Mouse (Mus musculus): Measurements from ENCODE around the gene Gm29776.

The Gm29776 gene

GRCm38 (mm10) chr14:54698733-54699132, at the start of gene Gm29776:
Gene Gm29776 (minus strand): TSS chr14:54698833.
- no peak for DNase-seq (ENCODE audit: low read depth, low spot score)

DNA sequence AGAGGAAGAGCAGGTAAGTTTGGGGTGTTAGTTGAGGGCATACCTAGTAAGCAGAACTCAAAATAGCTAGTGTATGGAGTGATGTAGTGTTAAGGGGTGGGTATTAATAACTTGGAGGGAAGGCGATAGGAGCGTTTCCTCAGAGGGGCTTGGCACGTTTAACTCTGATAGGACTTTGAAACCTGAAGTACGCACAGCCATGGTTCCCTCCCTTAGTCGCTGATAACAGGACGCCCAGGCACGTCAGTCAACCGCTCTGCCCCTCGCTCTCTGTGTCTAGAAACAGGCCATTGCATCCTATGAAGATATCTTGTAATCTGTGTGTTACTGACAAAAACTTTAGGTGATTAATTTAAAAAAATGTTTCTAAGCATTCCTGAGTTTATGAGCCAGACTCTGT, 47.4 kb upstream of the Gm29776 start:
- DNase-seq (ENCODE audit: low read depth, low spot score) = no peak

GRCm38 (mm10) chr14:54744473-54744872, 45.8 kb upstream of the Gm29776 start:
- DNase-seq (ENCODE audit: low read depth, low spot score) = no peak

DNA sequence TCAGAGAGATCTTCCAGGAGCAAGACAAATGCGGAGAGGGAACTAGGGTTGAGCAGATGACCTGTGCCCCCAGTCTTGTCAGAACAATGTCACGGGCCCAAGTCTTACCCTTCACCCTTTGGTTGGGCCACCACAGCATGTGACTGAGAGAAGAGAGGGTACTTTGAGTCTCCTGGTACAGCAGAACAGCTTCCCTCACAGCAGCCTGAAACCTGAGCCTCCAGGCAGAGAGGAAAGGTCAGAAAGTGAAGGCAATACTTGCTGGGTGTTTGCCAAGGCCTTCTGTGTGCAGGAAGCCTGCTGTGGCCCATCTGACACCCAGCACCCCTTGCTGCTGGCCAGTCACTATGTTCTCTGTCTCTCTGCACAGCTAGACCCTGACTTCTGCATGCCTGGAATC, 43.7 kb upstream of the Gm29776 start:
- no peak for DNase-seq (ENCODE audit: low read depth, low spot score)

- DNase-seq (ENCODE audit: low read depth, low spot score) = no peak
Observed at GRCm38 (mm10) chr14:54741721-54742120, 43.1 kb upstream of the Gm29776 start.

DNA sequence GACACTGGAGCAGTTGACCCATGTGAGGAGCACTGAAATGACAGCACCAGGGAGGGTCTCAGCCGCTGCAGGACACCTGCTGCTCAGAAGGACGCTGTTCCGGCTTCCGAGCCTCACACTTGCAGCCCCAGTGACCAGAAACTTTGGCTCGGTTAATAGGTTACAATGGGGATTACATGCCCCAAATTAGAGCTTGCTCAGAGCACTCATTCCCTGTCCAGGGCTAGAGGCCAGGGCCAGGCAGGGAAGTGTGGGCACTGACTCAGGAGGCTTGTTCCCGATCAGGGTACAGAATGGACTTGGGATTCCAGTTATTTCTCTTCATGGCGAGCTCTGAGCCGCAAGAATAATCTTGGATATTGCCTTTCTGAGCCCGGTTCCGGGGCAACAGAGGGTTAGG, 39.0 kb upstream of the Gm29776 start:
- DNase-seq (ENCODE audit: low read depth, low spot score) = no peak

- DNase-seq (ENCODE audit: low read depth, low spot score) = no peak
Observed at GRCm38 (mm10) chr14:54736555-54737552, 38.2 kb upstream of the Gm29776 start.

- DNase-seq (ENCODE audit: low read depth, low spot score) = no peak
Observed at GRCm38 (mm10) chr14:54735221-54735620, 36.6 kb upstream of the Gm29776 start.

DNA sequence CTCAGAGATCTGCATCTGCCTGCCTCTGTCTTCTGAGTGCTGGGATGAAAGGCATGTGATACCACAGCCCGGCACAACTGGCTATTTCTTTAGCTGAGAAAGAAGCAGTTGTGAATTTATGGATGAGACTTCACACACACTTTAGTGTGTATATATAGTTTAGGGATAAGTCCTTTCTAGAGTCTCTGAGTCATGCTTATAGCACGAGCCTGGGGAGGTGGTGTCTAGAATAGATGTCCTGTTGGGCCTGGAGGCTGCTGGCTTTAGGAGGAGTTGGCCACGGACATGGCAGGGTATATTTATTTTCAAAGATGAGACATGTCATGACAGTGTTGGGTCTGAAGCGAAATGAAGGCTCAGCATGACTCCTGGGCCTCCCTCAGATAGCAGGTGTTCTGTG, 35.4 kb upstream of the Gm29776 start:
- DNase-seq (ENCODE audit: low read depth, low spot score) = no peak

DNA sequence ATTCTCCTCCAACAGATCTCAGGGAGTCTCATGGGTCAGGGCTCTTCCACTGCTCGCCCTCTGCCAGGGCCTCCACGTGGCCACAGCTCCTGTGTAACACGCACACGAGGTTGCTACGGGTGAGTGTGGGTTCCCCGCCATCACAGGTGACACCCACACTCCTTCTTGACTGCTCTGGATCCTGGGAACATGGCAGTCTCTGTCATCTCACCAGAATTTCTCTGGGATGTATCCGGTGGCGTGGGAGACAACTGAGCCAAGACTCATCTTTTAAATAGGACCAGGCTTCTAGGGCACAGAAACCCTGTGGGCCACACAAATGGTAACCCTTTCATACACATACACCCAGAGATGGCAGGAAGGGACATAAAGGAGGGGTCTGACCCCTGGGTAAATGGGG, 33.6 kb upstream of the Gm29776 start:
- DNase-seq (ENCODE audit: low read depth, low spot score) = no peak

DNA sequence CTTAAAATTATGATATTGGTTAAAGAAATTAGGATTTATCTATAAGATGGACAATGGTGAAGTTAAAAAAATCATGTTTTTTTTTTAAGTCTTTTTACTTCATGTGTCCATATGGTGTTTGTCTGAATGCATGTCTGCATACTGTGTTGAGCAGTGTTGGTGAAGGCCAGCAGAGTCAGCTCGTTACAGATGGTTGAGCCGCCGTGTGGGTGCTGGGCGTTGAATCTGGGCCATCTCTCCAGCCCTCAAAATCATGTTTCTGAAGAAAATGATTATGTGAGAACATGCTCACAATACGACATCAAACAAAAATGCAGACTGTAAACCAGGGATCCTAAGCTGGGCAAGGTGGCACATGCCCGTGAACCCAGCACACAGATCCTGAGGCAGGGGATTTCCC, 31.7 kb upstream of the Gm29776 start:
- no peak for DNase-seq (ENCODE audit: low read depth, low spot score)

GRCm38 (mm10) chr14:54728823-54729653, 30.4 kb upstream of the Gm29776 start:
- DNase-seq (ENCODE audit: low read depth, low spot score) = peak; percentile 64

- no peak for DNase-seq (ENCODE audit: low read depth, low spot score)
Observed at GRCm38 (mm10) chr14:54727565-54727964, 28.9 kb upstream of the Gm29776 start.

DNA sequence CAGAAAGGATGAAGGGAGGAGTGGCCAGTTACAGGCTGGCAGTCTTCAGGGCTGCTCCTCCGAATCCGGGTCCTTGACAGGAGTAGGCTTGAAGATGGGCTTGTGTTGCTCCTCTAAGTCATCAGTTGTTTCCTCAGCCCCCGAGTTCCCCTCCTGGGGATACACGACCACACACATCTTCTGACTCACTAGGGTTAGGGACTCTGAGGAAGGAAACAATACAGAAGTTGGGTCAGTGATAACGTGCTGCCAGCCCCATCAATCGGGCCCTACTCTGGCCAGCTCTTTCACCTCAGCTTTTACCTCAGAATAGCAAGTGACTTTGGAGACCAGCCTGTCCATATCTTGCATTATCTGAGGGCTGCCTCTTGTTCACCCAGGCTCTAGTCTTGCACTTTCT, 25.4 kb upstream of the Gm29776 start:
- DNase-seq (ENCODE audit: low read depth, low spot score) = no peak

- no peak for DNase-seq (ENCODE audit: low read depth, low spot score)
Observed at GRCm38 (mm10) chr14:54721711-54722110, 23.1 kb upstream of the Gm29776 start.

GRCm38 (mm10) chr14:54720654-54721350, 22.2 kb upstream of the Gm29776 start:
- DNase-seq (ENCODE audit: low read depth, low spot score) = no peak

DNA sequence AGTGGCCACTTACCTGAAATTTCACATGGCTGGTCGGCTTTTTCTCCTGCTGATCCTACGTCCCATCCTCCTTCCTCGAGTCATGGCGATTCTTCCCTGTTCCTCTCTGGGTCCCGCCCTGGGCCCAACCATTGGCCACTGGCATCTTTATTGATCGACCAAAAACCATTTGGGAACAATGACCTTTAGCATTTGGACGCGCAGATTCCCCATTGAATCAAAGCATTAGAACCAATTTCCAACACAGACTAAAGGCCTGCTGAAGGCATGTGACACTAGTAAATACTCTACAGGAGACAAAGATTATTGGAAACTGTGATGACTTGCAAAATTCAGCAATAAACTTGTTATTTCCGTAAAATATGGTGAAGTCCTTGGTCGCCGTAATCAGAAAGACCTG, 21.4 kb upstream of the Gm29776 start:
- no peak for DNase-seq (ENCODE audit: low read depth, low spot score)

DNA sequence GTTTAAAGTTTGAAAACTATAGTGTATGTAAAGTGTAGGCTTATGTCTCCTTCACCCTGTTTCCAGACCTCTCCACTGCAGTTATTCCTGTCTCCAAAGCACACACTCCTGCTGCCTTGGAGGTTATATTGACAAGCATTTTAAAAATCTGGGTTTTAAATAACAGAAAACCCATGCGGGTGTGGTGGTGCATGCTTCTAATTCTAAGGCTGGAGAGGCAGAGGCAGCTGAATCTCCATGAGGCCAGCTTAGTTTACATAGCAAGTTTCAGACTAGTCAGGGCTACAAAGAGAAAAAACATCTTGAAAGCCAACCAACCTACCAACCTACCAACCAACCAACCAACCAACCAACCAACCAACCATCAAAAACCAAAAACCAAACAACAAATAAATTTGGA, 16.8 kb upstream of the Gm29776 start:
- DNase-seq (ENCODE audit: low read depth, low spot score) = no peak

DNA sequence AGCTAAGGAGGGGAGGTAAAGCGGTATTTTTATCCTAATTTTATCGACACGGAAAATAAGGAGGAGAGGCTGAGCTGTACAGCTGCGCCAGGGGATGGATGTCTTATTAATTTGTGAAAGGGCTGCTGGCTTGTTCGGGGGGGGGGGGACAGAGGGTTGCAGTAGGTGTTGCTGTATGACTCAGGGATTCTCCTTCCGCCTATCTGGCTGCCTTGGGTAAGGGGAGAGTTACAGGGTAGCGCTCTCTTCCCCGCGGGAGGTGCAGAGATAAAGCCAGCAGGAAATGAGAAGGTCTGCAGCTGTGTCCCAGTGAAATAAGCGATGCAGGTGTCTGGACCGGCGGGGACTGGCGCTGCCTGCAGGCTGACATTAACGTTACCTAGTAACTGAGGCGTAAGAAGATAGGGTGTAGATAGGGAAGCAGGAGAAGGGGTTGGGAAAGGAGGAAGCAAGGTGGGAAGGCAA, 16.0 kb upstream of the Gm29776 start:
- peak; percentile 80 for DNase-seq (ENCODE audit: low read depth, low spot score)

DNA sequence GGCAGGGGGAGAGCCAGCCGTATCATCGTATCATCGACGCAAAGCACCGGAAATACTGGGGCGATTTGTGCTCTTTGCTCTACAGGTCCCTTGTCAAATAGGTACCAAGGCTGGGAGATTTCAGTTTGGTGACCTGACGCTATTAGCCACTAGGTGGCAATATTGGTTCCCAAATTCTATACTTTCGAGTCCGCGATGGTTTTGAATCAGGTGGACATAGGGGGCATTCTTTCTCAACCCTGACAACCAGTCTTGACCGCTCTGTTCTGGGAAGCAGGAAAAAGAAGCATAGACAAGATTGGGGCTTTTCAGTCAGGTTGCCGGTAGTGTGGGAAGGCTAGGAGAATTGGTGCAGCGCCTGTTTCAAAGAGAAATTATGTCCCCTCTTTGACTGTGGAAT, 15.5 kb upstream of the Gm29776 start:
- DNase-seq (ENCODE audit: low read depth, low spot score) = peak; percentile 93

DNA sequence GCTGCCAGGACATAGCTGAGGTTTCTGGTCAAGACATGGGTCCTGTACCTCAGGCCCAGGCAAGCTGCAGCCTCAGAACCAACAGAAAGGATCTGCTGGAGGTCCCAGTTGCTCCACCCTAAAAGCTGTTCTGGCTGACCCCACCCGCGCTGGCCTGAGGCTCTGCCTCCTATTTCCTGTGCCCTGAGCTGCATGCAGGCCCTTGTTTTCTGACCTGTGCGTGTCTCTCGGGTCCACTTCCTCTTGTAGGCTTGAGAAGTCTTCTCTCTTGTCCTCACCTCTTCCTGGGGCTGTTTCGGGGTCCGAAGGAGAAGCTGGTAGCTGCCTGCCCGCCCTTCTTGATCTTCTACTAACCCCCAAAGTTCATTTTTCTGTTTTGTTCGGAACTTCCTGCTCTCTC, 14.2 kb upstream of the Gm29776 start:
- no peak for DNase-seq (ENCODE audit: low read depth, low spot score)

DNA sequence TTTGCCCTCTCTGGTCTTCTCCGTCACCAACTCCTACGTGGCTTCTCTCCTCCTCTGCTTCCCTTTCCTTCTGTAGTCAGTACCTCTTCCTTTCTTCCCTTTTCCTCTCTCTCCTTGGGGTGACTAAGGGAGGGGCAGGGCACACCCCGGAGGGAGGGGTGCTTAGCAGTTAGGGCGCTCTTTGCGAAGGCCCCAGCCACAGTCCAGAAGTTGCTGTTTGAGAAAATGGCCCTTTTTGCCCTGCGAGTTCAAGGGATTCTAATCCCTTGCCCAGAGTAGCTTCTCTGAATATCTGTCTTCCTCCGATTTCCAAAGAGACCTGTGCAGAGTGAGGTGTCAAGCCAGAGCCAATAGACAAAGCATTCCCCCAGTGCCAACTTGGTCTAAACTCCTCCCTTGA, 13.4 kb upstream of the Gm29776 start, which contains the start of gene Cebpe:
Gene Cebpe, minus strand, starts transcription at position 101 of the 400 bp plus-strand sequence.
- no peak for DNase-seq (ENCODE audit: low read depth, low spot score)
